Mouse (Mus musculus) midbrain, embryonic 14.5 days (tissue): ENCODE results near the gene Gm7579. TPM values are rescaled to one million over a fixed set of nuclear protein-coding genes. Genes with fewer than 3 reads are reported as not detected.
"Not testable (repeated sequence)": the region's sequence is repeated elsewhere in the genome, so short reads cannot be mapped to it uniquely, and the experiment has no call there.

ENCODE experiments used
- ATAC-seq: fragments of 200-750 bp; cut with Nextera tagmentation; 2 replicates; pipeline ENCODE4 v1.8.0; 2017; ENCODE audit warnings: moderate number of reproducible peaks, moderate library complexity; ENCODE audit not compliant: low FRiP score, low TSS enrichment
- DNase-seq: peaks from one replicate; pipeline ENCODE4 v3.0.0-alpha.2; 2015
- H3K27ac ChIP-seq: fragments of 300-500 bp; sonication (generic); replicated peaks from 2 replicates; pipeline ENCODE4 v1.5.1; 2014; ENCODE audit warnings: mild to moderate bottlenecking, low read depth, low read length, moderate library complexity
- H3K27me3 ChIP-seq: fragments of 300-500 bp; sonication (generic); 2 replicates; pipeline ENCODE4 v1.6.1; 2014; ENCODE audit warnings: low read length, control low read depth, mixed read lengths; ENCODE audit not compliant: control insufficient read depth, insufficient read depth
- H3K36me3 ChIP-seq: fragments of 300-500 bp; sonication (generic); 2 replicates; pipeline ENCODE4 v1.6.1; 2014; ENCODE audit warnings: low read length, control low read depth; ENCODE audit not compliant: control insufficient read depth, insufficient read depth
- H3K4me1 ChIP-seq: fragments of 300-500 bp; sonication (generic); 2 replicates; pipeline ENCODE4 v1.6.1; 2014; ENCODE audit warnings: mild to moderate bottlenecking, antibody characterized with exemption, low read length, control low read depth; ENCODE audit not compliant: control insufficient read depth, insufficient read depth
- H3K4me2 ChIP-seq: fragments of 300-500 bp; sonication (generic); 2 replicates; pipeline ENCODE4 v1.6.1; 2014; ENCODE audit warnings: mild to moderate bottlenecking, low read length, moderate library complexity
- H3K4me3 ChIP-seq: fragments of 300-500 bp; sonication (generic); replicated peaks from 2 replicates; pipeline ENCODE4 v1.5.1; 2014; ENCODE audit warnings: low read depth, low read length
- H3K9ac ChIP-seq: fragments of 300-500 bp; sonication (generic); replicated peaks from 2 replicates; pipeline ENCODE4 v1.6.1; 2014; ENCODE audit warnings: mild to moderate bottlenecking, low read length, moderate library complexity
- H3K9me3 ChIP-seq: fragments of 300-500 bp; sonication (generic); 2 replicates; pipeline ENCODE4 v1.6.1; 2016; ENCODE audit warnings: low read length, control low read depth, mixed read lengths; ENCODE audit not compliant: control insufficient read depth
- WGBS: fragments of 180-500 bp; shearing (Covaris S2); extraction: QIAGEN DNeasy Blood & Tissue Kit; methylation state at CpG from one replicate; pipeline ENCODE4 v1.1.7; 2014; 5-methylcytosine and 5-hydroxymethylcytosine counted together
- polyA plus RNA-seq: library from polyadenylated mRNA; unstranded; fragments of >200 nt; fragmentation: Nextera tagmentation; extraction: Ambion mirVana; gene quantifications from 2 replicates; pipeline ENCODE4 v1.2.1, GENCODE M21; 2014

Gm7579 gene
- polyA plus RNA-seq, 1 experiment from 2014 or later: not detected

GRCm38 (mm10) chr7:142255517-142255916 is 43.9 kb downstream of the Gm7579 start:
- H3K4me1 ChIP-seq: no peaks in the 10 kb centered on the region
- no peak overlapping the region for H3K9ac ChIP-seq
- no peak for ATAC-seq
- no peak overlapping the region for H3K4me2 ChIP-seq
- H3K36me3 ChIP-seq: no peaks in the 10 kb centered on the region
- 0% methylated on average over 2 of the region's 2 CpGs for WGBS
- H3K27ac ChIP-seq: no peak overlapping the region
- DNase-seq: peak; percentile 80
- H3K27me3 ChIP-seq: no peaks in the 10 kb centered on the region
- no peaks in the 10 kb centered on the region for H3K9me3 ChIP-seq
- H3K4me3 ChIP-seq: no peak overlapping the region

- H3K4me1 ChIP-seq, H3K4me3 ChIP-seq, H3K27ac ChIP-seq, H3K36me3 ChIP-seq, H3K9ac ChIP-seq, DNase-seq, H3K27me3 ChIP-seq, ATAC-seq, H3K4me2 ChIP-seq, H3K9me3 ChIP-seq: not testable (repeated sequence)
- WGBS: 80% methylated on average over 1 of the region's 1 CpGs
Observed at GRCm38 (mm10) chr7:142258254-142258653, 46.6 kb downstream of the Gm7579 start, which contains the start of gene Gm2431. Gm2431 (minus strand) TSS chr7:142258354.

Other genes with a start within 250 kb of the Gm7579 start
- gene Mob2, start 150.8 kb upstream of the Gm7579 start, polyA plus RNA-seq: 53.5 and 57.2 TPM in 2 replicates
- gene Dusp8, start 116.0 kb upstream of the Gm7579 start, polyA plus RNA-seq: 112 and 126 TPM in 2 replicates
- gene Gm45618, start 91.1 kb upstream of the Gm7579 start, polyA plus RNA-seq: 0.34 TPM in 1 of 2 replicates, not detected in the other
- not detected in 2 replicates for gene Gm39115, start 75.8 kb upstream of the Gm7579 start, polyA plus RNA-seq
- not detected in 2 replicates for gene Gm45337, start 67.3 kb upstream of the Gm7579 start, polyA plus RNA-seq
- not detected in 2 replicates for gene Gm29735, start 54.7 kb upstream of the Gm7579 start, polyA plus RNA-seq
- gene Gm4553, start 46.1 kb upstream of the Gm7579 start, polyA plus RNA-seq: not detected in 2 replicates
- gene Krtap5-2, start 35.9 kb upstream of the Gm7579 start, polyA plus RNA-seq: not detected in 2 replicates
- not detected in 2 replicates for gene Gm10153, start 21.5 kb upstream of the Gm7579 start, polyA plus RNA-seq
- gene Krtap5-3, start 10.5 kb upstream of the Gm7579 start, polyA plus RNA-seq: not detected in 2 replicates
- gene Krtap5-5, start 18.1 kb downstream of the Gm7579 start, polyA plus RNA-seq: not detected in 2 replicates
- gene Gm40460, start 29.2 kb downstream of the Gm7579 start, polyA plus RNA-seq: not detected in 2 replicates
- not detected in 2 replicates for gene Gm2431, start 46.5 kb downstream of the Gm7579 start, polyA plus RNA-seq
- not detected in 2 replicates for gene Gm4559, start 62.5 kb downstream of the Gm7579 start, polyA plus RNA-seq
- gene Krtap5-1, start 85.3 kb downstream of the Gm7579 start, polyA plus RNA-seq: not detected in 2 replicates
- gene Krtap5-4, start 91.7 kb downstream of the Gm7579 start, polyA plus RNA-seq: not detected in 2 replicates
- 3.9 and 6.1 TPM in 2 replicates for gene Ifitm10, start 161.9 kb downstream of the Gm7579 start, polyA plus RNA-seq
- 1.8 TPM in 1 of 2 replicates, not detected in the other for gene Gm49369, start 170.8 kb downstream of the Gm7579 start, polyA plus RNA-seq
- gene Ctsd, start 176.2 kb downstream of the Gm7579 start, polyA plus RNA-seq: 208 and 229 TPM in 2 replicates
- not detected in 2 replicates for gene Syt8, start 223.0 kb downstream of the Gm7579 start, polyA plus RNA-seq
- not detected in 2 replicates for gene Tnni2, start 229.9 kb downstream of the Gm7579 start, polyA plus RNA-seq
- 2.7 and 8.0 TPM in 2 replicates for gene Lsp1, start 248.9 kb downstream of the Gm7579 start, polyA plus RNA-seq